Mouse (Mus musculus): ENCODE results near the gene Lrrc37a. TPM values are rescaled to one million over a fixed set of nuclear protein-coding genes. Genes with fewer than 3 reads are reported as not detected.
"Not testable (repeated sequence)": the region's sequence is repeated elsewhere in the genome, so short reads cannot be mapped to it uniquely, and the experiment has no call there.

The Lrrc37a gene
- polyA plus RNA-seq, 1 experiment from 2014 or later: not detected

DNA sequence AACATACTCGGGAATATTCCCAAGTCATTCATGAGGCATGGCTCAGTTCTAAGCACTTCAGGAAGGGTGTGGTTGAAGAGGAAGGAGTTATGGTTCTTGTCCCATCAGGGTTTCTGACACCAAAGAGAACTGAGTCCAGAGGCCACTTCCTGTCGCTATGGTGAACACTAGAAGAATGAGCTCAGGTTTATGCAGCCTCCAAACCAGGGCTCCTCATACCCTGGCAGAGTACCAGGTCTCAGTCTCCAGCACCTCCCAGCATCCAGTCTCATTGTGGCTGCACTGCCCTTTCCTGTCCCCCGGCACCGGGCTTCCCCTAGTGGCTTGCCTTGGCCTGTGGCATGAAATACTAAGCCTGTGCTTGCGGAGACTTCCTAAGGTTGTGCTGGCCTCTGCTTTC lies 85.2 kb downstream of the Lrrc37a start:
- Histone ChIP-seq H3K27me3 (ENCODE audit: control insufficient read depth, insufficient read depth, low read length) (no peaks in the 10 kb centered on the region), H3K36me3 (ENCODE audit: control insufficient read depth, insufficient read depth) (no peaks in the 10 kb centered on the region), H3K9ac (ENCODE audit: low read length) (no peak overlapping the region), H3K4me3 (ENCODE audit: low read length) (no peak overlapping the region), H3K9me3 (replicated peaks; ENCODE audit: control insufficient read depth, low read length) (no peaks in the 10 kb centered on the region), H3K27ac (ENCODE audit: low read length) (no peak overlapping the region), H3K4me2 (ENCODE audit: low read depth, low read length) (no peak overlapping the region), H3K4me1 (ENCODE audit: control insufficient read depth, insufficient read depth, low read length) (no peaks in the 10 kb centered on the region)
- ATAC-seq (replicated peaks; ENCODE audit: extremely low read depth, insufficient read depth, low FRiP score): no peak
- WGBS: 67% methylated on average over 5 of the region's 5 CpGs

- no peak for ATAC-seq (replicated peaks; ENCODE audit: extremely low read depth, insufficient read depth, low FRiP score)
- H3K4me3 ChIP-seq (ENCODE audit: low read length): no peak overlapping the region
- no peaks in the 10 kb centered on the region for H3K36me3 ChIP-seq (ENCODE audit: control insufficient read depth, insufficient read depth)
- H3K27ac ChIP-seq (ENCODE audit: low read length): no peak overlapping the region
- H3K9me3 ChIP-seq (replicated peaks; ENCODE audit: control insufficient read depth, low read length): no peaks in the 10 kb centered on the region
- H3K4me2 ChIP-seq (ENCODE audit: low read depth, low read length): peak overlapping the region; percentile 95
- H3K9ac ChIP-seq (ENCODE audit: low read length): no peak overlapping the region
- 79% methylated on average over 1 of the region's 1 CpGs for WGBS
- no peaks in the 10 kb centered on the region for H3K27me3 ChIP-seq (ENCODE audit: control insufficient read depth, insufficient read depth, low read length)
- peaks cover 10% of the 10 kb centered on the region for H3K4me1 ChIP-seq (ENCODE audit: control insufficient read depth, insufficient read depth, low read length)
Measured at GRCm38 (mm10) chr11:103413516-103413915, 90.9 kb downstream of the Lrrc37a start.

- peak overlapping the region; percentile 95 for H3K4me2 ChIP-seq (ENCODE audit: low read depth, low read length)
- peak overlapping the region; percentile 82 for H3K4me3 ChIP-seq (ENCODE audit: low read length)
- peaks cover 10% of the 10 kb centered on the region for H3K4me1 ChIP-seq (ENCODE audit: control insufficient read depth, insufficient read depth, low read length)
- no peaks in the 10 kb centered on the region for H3K36me3 ChIP-seq (ENCODE audit: control insufficient read depth, insufficient read depth)
- ATAC-seq (replicated peaks; ENCODE audit: extremely low read depth, insufficient read depth, low FRiP score): peak; percentile 13; the same call in 1 of the 2 replicates
- peak overlapping the region; percentile 89 for H3K9ac ChIP-seq (ENCODE audit: low read length)
- no peaks in the 10 kb centered on the region for H3K27me3 ChIP-seq (ENCODE audit: control insufficient read depth, insufficient read depth, low read length)
- WGBS: 3% methylated on average over 14 of the region's 14 CpGs
- H3K27ac ChIP-seq (ENCODE audit: low read length): 0 out of 2 replicates have a peak overlapping the region, but pooled peaks have one; percentile 14
- no peaks in the 10 kb centered on the region for H3K9me3 ChIP-seq (replicated peaks; ENCODE audit: control insufficient read depth, low read length)
Measured at GRCm38 (mm10) chr11:103412950-103413423, 91.4 kb downstream of the Lrrc37a start.

DNA sequence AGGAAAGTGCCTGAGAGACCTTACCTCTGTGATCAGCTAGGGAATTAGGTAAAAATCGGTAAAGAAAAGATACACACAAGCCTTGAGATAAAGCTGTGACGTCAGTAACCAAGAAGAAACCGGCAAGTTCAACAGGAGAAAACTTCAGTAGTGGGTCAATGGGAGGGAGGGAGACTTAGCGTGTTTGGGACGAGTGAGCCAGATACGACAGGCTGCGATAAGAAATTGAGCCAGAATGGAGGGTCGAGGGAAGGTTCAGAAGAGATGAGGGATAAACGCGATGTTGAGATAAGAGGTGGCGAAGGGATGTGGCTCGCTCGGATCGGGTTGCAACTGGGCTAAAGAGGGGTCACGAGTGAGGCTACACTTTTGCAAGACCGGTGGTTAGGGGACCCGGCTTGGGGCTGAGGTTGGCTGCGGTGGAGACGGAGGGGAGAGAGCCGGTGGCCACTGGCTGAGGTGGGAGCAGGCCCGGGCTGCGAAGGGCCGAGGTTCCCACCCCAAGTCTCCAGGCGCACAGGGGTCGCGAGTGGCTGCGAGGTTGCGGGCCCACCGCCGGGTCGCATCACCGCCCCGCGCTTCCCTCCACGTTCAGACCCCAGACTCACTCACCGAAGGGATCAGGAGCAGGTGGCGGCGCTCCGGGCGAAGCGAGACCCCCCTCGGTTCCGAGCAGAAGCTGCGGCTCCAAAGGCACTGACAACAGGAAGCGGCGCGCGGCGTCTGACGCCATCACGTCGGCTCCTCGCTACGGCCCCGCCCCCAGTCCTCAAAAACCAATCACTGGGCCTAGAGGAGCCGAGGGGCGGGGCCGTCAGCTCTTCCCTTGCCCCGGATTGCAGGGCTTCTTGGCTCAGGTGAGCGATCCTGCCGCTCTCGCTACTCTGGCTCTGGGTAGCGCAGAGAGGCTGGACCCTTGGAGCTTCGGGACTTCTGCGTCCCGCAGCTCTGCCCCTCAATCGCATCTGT lies 92.1 kb downstream of the Lrrc37a start, which contains the start of gene Plekhm1:
Plekhm1 (minus strand) TSS at position 707 of the 969 bp plus-strand sequence.
- Histone ChIP-seq H3K9ac (ENCODE audit: low read length) (peak within 1 kb of the TSS; percentile 89), H3K27me3 (ENCODE audit: control insufficient read depth, insufficient read depth, low read length) (no peaks in the 10 kb centered on the region), H3K4me3 (ENCODE audit: low read length) (peak within 1 kb of the TSS; percentile 82), H3K36me3 (ENCODE audit: control insufficient read depth, insufficient read depth) (no peaks in the 10 kb centered on the region), H3K27ac (ENCODE audit: low read length) (peak within 1 kb of the TSS; percentile 20; the same call in 1 of the 2 replicates), H3K4me1 (ENCODE audit: control insufficient read depth, insufficient read depth, low read length) (peaks cover 10% of the 10 kb centered on the region), H3K9me3 (replicated peaks; ENCODE audit: control insufficient read depth, low read length) (no peaks in the 10 kb centered on the region), H3K4me2 (ENCODE audit: low read depth, low read length) (peak within 1 kb of the TSS; percentile 95)
- under 1% methylated on average over 67 of the region's 67 CpGs for WGBS
- peak; percentile 99 for ATAC-seq (replicated peaks; ENCODE audit: extremely low read depth, insufficient read depth, low FRiP score)

- Histone ChIP-seq H3K4me1 (ENCODE audit: control insufficient read depth, insufficient read depth, low read length) (peaks cover 10% of the 10 kb centered on the region), H3K4me3 (ENCODE audit: low read length) (no peak overlapping the region; the same call in 1 of the 2 replicates), H3K27ac (ENCODE audit: low read length) (no peak overlapping the region), H3K27me3 (ENCODE audit: control insufficient read depth, insufficient read depth, low read length) (no peaks in the 10 kb centered on the region), H3K9ac (ENCODE audit: low read length) (no peak overlapping the region), H3K36me3 (ENCODE audit: control insufficient read depth, insufficient read depth) (no peaks in the 10 kb centered on the region), H3K4me2 (ENCODE audit: low read depth, low read length) (no peak overlapping the region; the same call in 1 of the 2 replicates), H3K9me3 (replicated peaks; ENCODE audit: control insufficient read depth, low read length) (no peaks in the 10 kb centered on the region)
- 77% methylated on average over 1 of the region's 1 CpGs for WGBS
- no peak for ATAC-seq (replicated peaks; ENCODE audit: extremely low read depth, insufficient read depth, low FRiP score)
Measured at GRCm38 (mm10) chr11:103411301-103411700, 93.1 kb downstream of the Lrrc37a start.

DNA sequence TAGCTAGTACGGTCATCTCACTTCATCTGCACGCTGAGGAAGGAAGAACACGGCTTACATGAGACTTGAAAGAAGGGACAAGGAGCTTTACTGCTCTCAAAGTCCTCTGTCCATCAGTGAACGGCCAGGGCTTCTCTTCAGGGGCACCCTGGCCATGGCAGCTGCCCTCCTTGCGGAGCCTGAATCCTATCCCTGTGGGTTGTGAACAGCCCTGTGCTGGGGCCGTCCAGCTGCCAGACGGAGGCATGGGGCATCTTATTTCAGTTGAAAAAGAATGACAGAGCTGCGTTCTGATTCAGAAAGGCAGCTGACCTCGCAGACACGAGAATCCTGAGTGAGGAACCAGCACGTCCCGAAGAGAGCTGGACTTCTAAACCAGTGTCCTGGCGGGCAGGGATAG lies 95.5 kb downstream of the Lrrc37a start:
- Histone ChIP-seq H3K36me3 (ENCODE audit: control insufficient read depth, insufficient read depth) (no peaks in the 10 kb centered on the region), H3K27me3 (ENCODE audit: control insufficient read depth, insufficient read depth, low read length) (no peaks in the 10 kb centered on the region), H3K9me3 (replicated peaks; ENCODE audit: control insufficient read depth, low read length) (no peaks in the 10 kb centered on the region), H3K9ac (ENCODE audit: low read length) (no peak overlapping the region), H3K4me3 (ENCODE audit: low read length) (no peak overlapping the region), H3K27ac (ENCODE audit: low read length) (no peak overlapping the region), H3K4me1 (ENCODE audit: control insufficient read depth, insufficient read depth, low read length) (peaks cover 10% of the 10 kb centered on the region), H3K4me2 (ENCODE audit: low read depth, low read length) (no peak overlapping the region)
- 88% methylated on average over 13 of the region's 13 CpGs for WGBS
- ATAC-seq (replicated peaks; ENCODE audit: extremely low read depth, insufficient read depth, low FRiP score): no peak

DNA sequence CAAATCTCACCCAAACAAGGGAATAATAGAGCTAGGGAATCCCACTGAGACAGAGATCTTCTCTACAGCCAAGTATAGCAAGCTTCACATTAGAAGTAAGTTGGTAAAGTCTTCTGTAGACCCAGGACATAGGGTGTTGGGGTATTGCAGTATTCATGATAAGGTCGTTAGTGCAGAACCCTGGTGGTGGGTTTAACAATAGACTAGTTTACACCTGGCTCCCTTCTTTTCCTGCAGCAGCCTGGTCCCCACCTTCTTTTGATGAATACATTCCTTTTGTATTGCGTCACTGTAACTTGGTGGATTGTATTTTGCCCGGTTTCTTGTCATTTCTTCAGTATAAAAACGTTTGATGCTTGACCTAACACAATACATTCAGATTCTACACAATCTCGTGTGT lies 97.3 kb downstream of the Lrrc37a start:
- H3K36me3 ChIP-seq (ENCODE audit: control insufficient read depth, insufficient read depth); H3K27ac ChIP-seq (ENCODE audit: low read length); H3K4me2 ChIP-seq (ENCODE audit: low read depth, low read length); H3K4me1 ChIP-seq (ENCODE audit: control insufficient read depth, insufficient read depth, low read length); H3K9me3 ChIP-seq (replicated peaks; ENCODE audit: control insufficient read depth, low read length); H3K9ac ChIP-seq (ENCODE audit: low read length); H3K27me3 ChIP-seq (ENCODE audit: control insufficient read depth, insufficient read depth, low read length); H3K4me3 ChIP-seq (ENCODE audit: low read length); ATAC-seq (replicated peaks; ENCODE audit: extremely low read depth, insufficient read depth, low FRiP score): not testable (repeated sequence)
- 60% methylated on average over 5 of the region's 5 CpGs for WGBS

DNA sequence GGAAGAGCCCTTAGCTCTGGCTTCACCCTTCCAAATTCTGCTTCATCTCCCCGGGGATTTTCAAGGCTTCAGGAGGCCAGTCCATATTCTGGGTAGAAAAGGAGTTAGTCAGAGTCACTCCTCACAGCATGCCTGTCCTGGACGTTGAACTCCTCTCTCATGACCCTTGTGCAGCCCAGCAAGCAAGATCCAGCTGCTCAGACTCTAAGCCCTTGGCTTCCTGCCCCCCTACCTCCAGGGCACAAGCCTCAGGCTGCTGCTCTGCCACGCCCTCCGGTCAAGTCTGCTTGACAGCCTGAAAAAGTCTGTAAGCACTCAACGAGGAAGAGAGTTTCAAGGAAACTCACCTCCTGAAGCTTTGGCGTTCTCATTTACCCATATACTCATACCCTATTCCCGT lies 97.8 kb downstream of the Lrrc37a start:
- Histone ChIP-seq H3K27ac (ENCODE audit: low read length) (no peak overlapping the region), H3K27me3 (ENCODE audit: control insufficient read depth, insufficient read depth, low read length) (no peaks in the 10 kb centered on the region)
- ATAC-seq (replicated peaks; ENCODE audit: extremely low read depth, insufficient read depth, low FRiP score): no peak

GRCm38 (mm10) chr11:103405814-103406213 lies 98.6 kb downstream of the Lrrc37a start:
- no peak overlapping the region for H3K4me2 ChIP-seq (ENCODE audit: low read depth, low read length)
- no peak for ATAC-seq (replicated peaks; ENCODE audit: extremely low read depth, insufficient read depth, low FRiP score)
- no peak overlapping the region for H3K4me3 ChIP-seq (ENCODE audit: low read length)
- H3K36me3 ChIP-seq (ENCODE audit: control insufficient read depth, insufficient read depth): peaks cover 10% of the 10 kb centered on the region; the same call in 1 of the 2 replicates
- H3K27ac ChIP-seq (ENCODE audit: low read length): no peak overlapping the region
- WGBS: 68% methylated on average over 1 of the region's 1 CpGs
- H3K9ac ChIP-seq (ENCODE audit: low read length): no peak overlapping the region
- no peaks in the 10 kb centered on the region for H3K4me1 ChIP-seq (ENCODE audit: control insufficient read depth, insufficient read depth, low read length)
- no peaks in the 10 kb centered on the region for H3K27me3 ChIP-seq (ENCODE audit: control insufficient read depth, insufficient read depth, low read length)
- H3K9me3 ChIP-seq (replicated peaks; ENCODE audit: control insufficient read depth, low read length): no peaks in the 10 kb centered on the region

More for the DNA sequence above, 97.8 kb downstream of the Lrrc37a start:
- Histone ChIP-seq H3K36me3 (ENCODE audit: control insufficient read depth, insufficient read depth) (peaks cover 10% of the 10 kb centered on the region; the same call in 1 of the 2 replicates), H3K4me2 (ENCODE audit: low read depth, low read length) (no peak overlapping the region), H3K9ac (ENCODE audit: low read length) (no peak overlapping the region), H3K9me3 (replicated peaks; ENCODE audit: control insufficient read depth, low read length) (no peaks in the 10 kb centered on the region), H3K4me3 (ENCODE audit: low read length) (no peak overlapping the region), H3K4me1 (ENCODE audit: control insufficient read depth, insufficient read depth, low read length) (peaks cover under 1% of the 10 kb centered on the region)
- WGBS: 66% methylated on average over 7 of the region's 7 CpGs
